Mouse (Mus musculus): ENCODE measurements at regions not wholly inside any gene's neighbourhood (a gene's known extent, or its start where the extent isn't known, plus 50 kb on each side); places are given as distances from the start of the nearest gene placed in this dataset.

DNA sequence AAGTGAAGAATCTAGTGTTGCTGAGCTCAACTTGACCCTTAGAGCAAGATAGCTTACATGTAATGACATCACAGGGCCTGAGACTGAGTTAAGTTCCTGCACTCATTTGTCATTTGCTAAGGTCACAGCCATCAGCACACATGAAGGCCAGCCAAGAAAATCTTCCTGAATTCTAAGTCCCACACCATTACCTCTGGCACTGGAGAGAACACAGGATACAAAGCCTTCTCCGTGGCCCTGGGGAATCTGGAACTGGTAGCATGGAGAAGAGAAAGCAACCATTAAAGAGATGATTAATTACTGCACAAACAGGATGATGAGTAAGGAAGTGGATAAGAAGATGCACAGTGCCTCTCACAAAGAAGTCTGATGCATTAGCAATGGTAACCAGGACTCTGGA is 232.0 kb downstream of the Wdr72 start:
- no peak for TF ChIP-seq CTCF (IDR thresholded peaks at IDR 0.05; ENCODE audit: extremely low read depth, insufficient read depth, insufficient read length, insufficient replicate concordance)
- 80% methylated on average over 1 of the region's 1 CpGs for WGBS

DNA sequence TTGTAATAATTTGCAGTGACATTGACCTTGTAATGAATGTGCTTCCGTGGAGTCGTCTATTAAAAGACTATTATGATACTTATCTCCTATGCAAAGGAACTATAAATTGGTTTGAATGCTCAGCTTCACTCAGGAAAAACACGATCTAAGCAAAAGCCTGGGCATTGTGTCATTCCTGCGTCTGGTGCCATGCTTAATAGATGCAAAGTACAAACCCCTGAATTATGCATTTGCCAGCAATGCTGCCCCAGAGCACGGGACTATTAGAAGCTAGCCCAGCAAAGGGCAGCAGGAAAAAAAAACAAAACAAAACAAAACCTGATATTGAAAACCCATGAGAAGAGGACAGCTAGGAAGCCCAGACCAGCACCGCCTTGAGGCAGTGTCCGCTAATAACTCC is 234.9 kb downstream of the Wdr72 start:
- 83% methylated on average over 7 of the region's 7 CpGs for WGBS
- H3K4me3 ChIP-seq (ENCODE audit: extremely low read depth, insufficient read depth, insufficient read length): no peak overlapping the region
- no peak for DNase-seq (ENCODE audit: low read depth in 1 of 2, low spot score in 2 of 2)
- no peaks in the 10 kb centered on the region for H3K4me1 ChIP-seq (ENCODE audit: control insufficient read depth, insufficient read depth, insufficient read length)
- H3K36me3 ChIP-seq (ENCODE audit: control insufficient read depth, insufficient read depth, low read length): no peaks in the 10 kb centered on the region
- H3K27me3 ChIP-seq (ENCODE audit: control insufficient read depth, insufficient read depth, low read length): no peaks in the 10 kb centered on the region
- TF ChIP-seq POLR2A (IDR thresholded peaks at IDR 0.05; ENCODE audit: low read depth, low read length): no peak
- TF ChIP-seq CTCF (IDR thresholded peaks at IDR 0.05; ENCODE audit: extremely low read depth, insufficient read depth, insufficient read length, insufficient replicate concordance): no peak
- no peak overlapping the region for H3K27ac ChIP-seq (ENCODE audit: insufficient read depth, low read length)

More for the DNA sequence above, 232.0 kb downstream of the Wdr72 start:
- H3K27ac ChIP-seq (ENCODE audit: insufficient read depth, low read length): no peak overlapping the region
- no peak overlapping the region for H3K4me3 ChIP-seq (ENCODE audit: extremely low read depth, insufficient read depth, insufficient read length)
- no peak for DNase-seq (ENCODE audit: low read depth in 1 of 2, low spot score in 2 of 2)
- no peaks in the 10 kb centered on the region for H3K36me3 ChIP-seq (ENCODE audit: control insufficient read depth, insufficient read depth, low read length)
- no peaks in the 10 kb centered on the region for H3K4me1 ChIP-seq (ENCODE audit: control insufficient read depth, insufficient read depth, insufficient read length)
- no peaks in the 10 kb centered on the region for H3K27me3 ChIP-seq (ENCODE audit: control insufficient read depth, insufficient read depth, low read length)

DNA sequence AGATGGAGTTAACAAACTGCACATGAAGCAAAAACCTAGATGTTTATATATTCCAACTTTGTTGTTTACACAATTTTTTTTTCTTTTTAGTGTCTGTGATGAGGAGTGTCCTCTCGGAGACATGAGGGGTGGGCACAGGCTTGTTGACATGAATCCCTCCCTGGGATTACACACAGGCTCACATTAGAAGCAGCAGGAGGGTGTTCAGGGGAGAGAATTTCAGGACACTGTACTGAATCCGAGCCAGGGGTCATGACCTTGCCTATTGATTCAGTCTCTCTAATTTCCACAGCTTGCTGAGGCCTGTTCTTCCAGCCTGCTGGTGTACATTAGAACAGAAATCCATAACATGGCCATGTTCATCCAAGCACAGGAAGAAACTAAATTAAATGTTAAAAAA is 238.6 kb downstream of the Wdr72 start:
- Histone ChIP-seq H3K27me3 (ENCODE audit: control insufficient read depth, insufficient read depth, low read length) (no peaks in the 10 kb centered on the region), H3K4me3 (ENCODE audit: extremely low read depth, insufficient read depth, insufficient read length) (no peak overlapping the region), H3K36me3 (ENCODE audit: control insufficient read depth, insufficient read depth, low read length) (no peaks in the 10 kb centered on the region), H3K4me1 (ENCODE audit: control insufficient read depth, insufficient read depth, insufficient read length) (no peaks in the 10 kb centered on the region), H3K27ac (ENCODE audit: insufficient read depth, low read length) (no peak overlapping the region)
- no peak for DNase-seq (ENCODE audit: low read depth in 1 of 2, low spot score in 2 of 2)
- TF ChIP-seq CTCF (IDR thresholded peaks at IDR 0.05; ENCODE audit: extremely low read depth, insufficient read depth, insufficient read length, insufficient replicate concordance) (no peak), POLR2A (IDR thresholded peaks at IDR 0.05; ENCODE audit: low read depth, low read length) (no peak)
- WGBS: 67% methylated on average over 2 of the region's 2 CpGs

DNA sequence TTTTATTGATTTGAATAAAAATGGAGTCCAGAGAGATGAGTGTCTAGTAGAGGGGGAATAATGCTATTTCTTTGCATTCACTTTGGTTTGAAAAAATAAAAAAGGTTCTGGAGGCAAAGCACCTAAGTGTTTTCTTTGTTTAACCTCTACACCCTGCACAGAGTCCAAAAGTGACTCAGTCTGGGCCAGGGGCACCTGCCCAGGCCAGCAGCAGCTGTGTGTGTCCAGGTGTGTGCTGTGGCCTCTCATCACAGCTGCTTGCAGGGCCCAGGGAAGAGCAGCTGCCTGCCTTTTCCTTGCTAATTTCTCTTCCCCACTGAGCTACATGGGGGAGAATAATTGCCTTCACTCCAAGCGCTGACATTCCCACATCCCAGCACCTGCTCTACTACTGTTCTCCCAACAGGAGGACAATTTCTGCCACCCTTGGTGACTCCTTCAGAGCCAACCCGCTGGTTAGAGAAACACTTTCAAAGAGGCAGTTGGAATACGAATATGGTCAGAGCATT is 255.8 kb downstream of the Wdr72 start:
- WGBS: 46% methylated on average over 3 of the region's 3 CpGs
- Histone ChIP-seq H3K36me3 (ENCODE audit: control insufficient read depth, insufficient read depth, low read length) (no peaks in the 10 kb centered on the region), H3K4me3 (ENCODE audit: extremely low read depth, insufficient read depth, insufficient read length) (no peak overlapping the region), H3K27me3 (ENCODE audit: control insufficient read depth, insufficient read depth, low read length) (no peaks in the 10 kb centered on the region), H3K27ac (ENCODE audit: insufficient read depth, low read length) (no peak overlapping the region), H3K4me1 (ENCODE audit: control insufficient read depth, insufficient read depth, insufficient read length) (no peaks in the 10 kb centered on the region)
- no peak for TF ChIP-seq POLR2A (IDR thresholded peaks at IDR 0.05; ENCODE audit: low read depth, low read length)
- TF ChIP-seq CTCF (IDR thresholded peaks at IDR 0.05; ENCODE audit: extremely low read depth, insufficient read depth, insufficient read length, insufficient replicate concordance): no peak
- DNase-seq (ENCODE audit: low read depth in 1 of 2, low spot score in 2 of 2): no peak

DNA sequence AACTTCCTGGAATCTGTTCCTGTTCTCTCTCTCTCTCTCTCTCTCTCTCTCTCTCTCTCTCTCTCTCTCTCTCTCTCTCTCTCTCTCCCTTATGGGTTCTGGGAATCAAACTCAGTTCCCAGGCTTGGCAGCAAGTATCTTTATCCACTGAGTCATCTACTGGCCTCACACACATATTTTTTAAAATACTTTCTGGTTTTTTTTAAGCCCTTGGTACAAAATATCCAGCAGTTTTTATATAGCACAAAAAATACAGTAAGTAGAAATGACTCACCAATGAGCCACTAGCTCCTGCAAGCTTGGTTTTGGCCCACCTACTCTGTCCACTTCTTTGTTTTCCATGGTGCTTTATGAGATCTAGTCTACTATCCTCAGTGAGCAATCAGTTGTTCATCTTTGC is 266.0 kb downstream of the Wdr72 start:
- Histone ChIP-seq H3K27ac (ENCODE audit: insufficient read depth, low read length) (no peak overlapping the region), H3K27me3 (ENCODE audit: control insufficient read depth, insufficient read depth, low read length) (no peaks in the 10 kb centered on the region), H3K4me1 (ENCODE audit: control insufficient read depth, insufficient read depth, insufficient read length) (no peaks in the 10 kb centered on the region), H3K4me3 (ENCODE audit: extremely low read depth, insufficient read depth, insufficient read length) (no peak overlapping the region), H3K36me3 (ENCODE audit: control insufficient read depth, insufficient read depth, low read length) (no peaks in the 10 kb centered on the region)
- no peak for DNase-seq (ENCODE audit: low read depth in 1 of 2, low spot score in 2 of 2)
- TF ChIP-seq CTCF (IDR thresholded peaks at IDR 0.05; ENCODE audit: extremely low read depth, insufficient read depth, insufficient read length, insufficient replicate concordance): no peak
- TF ChIP-seq POLR2A (IDR thresholded peaks at IDR 0.05; ENCODE audit: low read depth, low read length): no peak

DNA sequence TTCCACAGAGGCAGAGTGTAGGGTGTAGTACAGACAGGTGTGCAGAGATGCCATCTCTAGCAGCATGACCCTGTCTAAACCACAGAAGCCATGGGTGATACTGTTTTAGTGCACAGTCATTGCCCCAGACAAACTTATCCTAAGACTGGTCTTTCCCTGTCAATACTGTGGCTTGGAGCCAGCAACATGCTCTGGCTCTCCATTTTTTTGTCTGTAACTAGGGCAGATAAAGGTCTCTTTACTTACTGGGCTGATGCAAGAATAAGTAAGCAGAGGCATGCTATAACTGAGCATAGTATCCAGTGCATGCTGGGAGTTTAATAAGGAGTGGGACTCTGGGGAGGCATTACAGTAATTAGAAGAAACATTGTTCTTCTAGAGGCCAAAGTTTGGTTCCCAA is 267.0 kb downstream of the Wdr72 start:
- no peak for DNase-seq (ENCODE audit: low read depth in 1 of 2, low spot score in 2 of 2)
- H3K4me3 ChIP-seq (ENCODE audit: extremely low read depth, insufficient read depth, insufficient read length): no peak overlapping the region
- H3K4me1 ChIP-seq (ENCODE audit: control insufficient read depth, insufficient read depth, insufficient read length): no peaks in the 10 kb centered on the region
- H3K27me3 ChIP-seq (ENCODE audit: control insufficient read depth, insufficient read depth, low read length): no peaks in the 10 kb centered on the region
- no peaks in the 10 kb centered on the region for H3K36me3 ChIP-seq (ENCODE audit: control insufficient read depth, insufficient read depth, low read length)
- TF ChIP-seq POLR2A (IDR thresholded peaks at IDR 0.05; ENCODE audit: low read depth, low read length): no peak
- no peak for TF ChIP-seq CTCF (IDR thresholded peaks at IDR 0.05; ENCODE audit: extremely low read depth, insufficient read depth, insufficient read length, insufficient replicate concordance)
- no peak overlapping the region for H3K27ac ChIP-seq (ENCODE audit: insufficient read depth, low read length)

DNA sequence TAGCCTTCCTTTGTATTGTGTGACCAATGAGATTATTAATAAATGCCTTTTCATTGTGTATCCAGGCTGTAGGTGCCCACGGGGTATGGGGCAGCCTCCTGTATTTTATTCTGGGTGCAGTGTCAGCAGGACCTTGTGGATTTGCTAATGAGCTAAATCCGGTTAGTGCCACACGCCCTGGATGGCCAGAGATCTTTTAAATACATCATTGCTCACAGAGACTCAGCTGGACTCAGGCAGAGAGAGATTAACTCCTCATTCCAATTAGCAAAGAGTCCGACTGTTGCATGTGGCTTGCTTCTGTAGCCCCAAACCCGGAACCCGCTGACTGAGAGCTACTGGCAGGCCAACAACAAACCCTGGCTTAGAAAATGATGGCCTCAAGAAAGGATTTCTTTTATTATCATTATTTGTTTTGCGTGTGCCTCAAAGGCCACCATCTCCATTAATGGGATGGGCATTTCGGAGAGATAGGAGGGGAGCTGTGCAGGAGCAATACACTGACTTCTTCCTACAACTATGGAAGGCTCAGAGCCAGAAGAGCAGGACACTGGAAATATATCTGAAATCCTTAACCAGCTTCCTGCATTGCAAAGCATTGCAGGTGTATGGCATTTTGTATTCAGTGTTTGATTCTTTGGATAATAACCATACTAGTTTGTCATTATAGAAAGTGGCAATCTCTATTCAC is 274.2 kb downstream of the Wdr72 start:
- no peak for DNase-seq (ENCODE audit: low read depth in 1 of 2, low spot score in 2 of 2)
- Histone ChIP-seq H3K4me3 (ENCODE audit: extremely low read depth, insufficient read depth, insufficient read length) (no peak overlapping the region), H3K27me3 (ENCODE audit: control insufficient read depth, insufficient read depth, low read length) (no peaks in the 10 kb centered on the region), H3K36me3 (ENCODE audit: control insufficient read depth, insufficient read depth, low read length) (no peaks in the 10 kb centered on the region), H3K27ac (ENCODE audit: insufficient read depth, low read length) (no peak overlapping the region), H3K4me1 (ENCODE audit: control insufficient read depth, insufficient read depth, insufficient read length) (no peaks in the 10 kb centered on the region)
- 84% methylated on average over 8 of the region's 8 CpGs for WGBS
- TF ChIP-seq CTCF (IDR thresholded peaks at IDR 0.05; ENCODE audit: extremely low read depth, insufficient read depth, insufficient read length, insufficient replicate concordance): no peak
- no peak for TF ChIP-seq POLR2A (IDR thresholded peaks at IDR 0.05; ENCODE audit: low read depth, low read length)
